Mouse (Mus musculus): ENCODE data around the gene Slc7a5.

Slc7a5 gene

GRCm38 (mm10) chr8:121907587-121908248 lies at the start of gene Slc7a5:
Gene Slc7a5, minus strand, starts transcription at chr8:121907694.
- DNase-seq (ENCODE audit: low spot score) = peak; percentile 100

- DNase-seq (ENCODE audit: low spot score) = no peak
Measured at GRCm38 (mm10) chr8:121955825-121956500, 48.5 kb upstream of the Slc7a5 start.

GRCm38 (mm10) chr8:121954981-121955555 lies 47.6 kb upstream of the Slc7a5 start:
- no peak for DNase-seq (ENCODE audit: low spot score)

- DNase-seq (ENCODE audit: low spot score) = no peak
Measured at GRCm38 (mm10) chr8:121953821-121954545, 46.5 kb upstream of the Slc7a5 start.

GRCm38 (mm10) chr8:121952800-121953199 lies 45.3 kb upstream of the Slc7a5 start:
- no peak for DNase-seq (ENCODE audit: low spot score)

- DNase-seq (ENCODE audit: low spot score) = no peak
Measured at GRCm38 (mm10) chr8:121952122-121952521, 44.6 kb upstream of the Slc7a5 start.

GRCm38 (mm10) chr8:121951656-121952009 lies 44.1 kb upstream of the Slc7a5 start:
- DNase-seq (ENCODE audit: low spot score) = no peak

- peak; percentile 87 for DNase-seq (ENCODE audit: low spot score)
Measured at GRCm38 (mm10) chr8:121950749-121951655, 43.5 kb upstream of the Slc7a5 start.

- DNase-seq (ENCODE audit: low spot score) = peak; percentile 100
Measured at GRCm38 (mm10) chr8:121949941-121950748, 42.7 kb upstream of the Slc7a5 start.

- DNase-seq (ENCODE audit: low spot score) = no peak
Measured at GRCm38 (mm10) chr8:121949222-121949800, 41.8 kb upstream of the Slc7a5 start, which contains the start of gene Banp. Gene Banp, plus strand, starts transcription at chr8:121949750.

- no peak for DNase-seq (ENCODE audit: low spot score)
Measured at GRCm38 (mm10) chr8:121948321-121949145, 41.0 kb upstream of the Slc7a5 start.

GRCm38 (mm10) chr8:121947753-121948141 lies 40.3 kb upstream of the Slc7a5 start:
- DNase-seq (ENCODE audit: low spot score) = peak; percentile 94

GRCm38 (mm10) chr8:121947047-121947752 lies 39.7 kb upstream of the Slc7a5 start:
- no peak for DNase-seq (ENCODE audit: low spot score)

GRCm38 (mm10) chr8:121946351-121946750 lies 38.9 kb upstream of the Slc7a5 start:
- no peak for DNase-seq (ENCODE audit: low spot score)

- no peak for DNase-seq (ENCODE audit: low spot score)
Measured at GRCm38 (mm10) chr8:121944831-121945230, 37.3 kb upstream of the Slc7a5 start, which contains the start of gene Car5a. Gene Car5a, minus strand, starts transcription at chr8:121944904.

GRCm38 (mm10) chr8:121943716-121944115 lies 36.2 kb upstream of the Slc7a5 start:
- DNase-seq (ENCODE audit: low spot score) = no peak

GRCm38 (mm10) chr8:121943057-121943540 lies 35.6 kb upstream of the Slc7a5 start:
- DNase-seq (ENCODE audit: low spot score) = no peak

GRCm38 (mm10) chr8:121938732-121939131 lies 31.2 kb upstream of the Slc7a5 start:
- no peak for DNase-seq (ENCODE audit: low spot score)

GRCm38 (mm10) chr8:121936391-121936790 lies 28.9 kb upstream of the Slc7a5 start:
- no peak for DNase-seq (ENCODE audit: low spot score)
